Mouse (Mus musculus) layer of hippocampus, adult 9-11 months (tissue): ENCODE measurements around the gene Wwox.

Experiments used
- DNase-seq: peaks from one replicate; pipeline ENCODE4 v3.0.0; 2022

The Wwox gene

DNA sequence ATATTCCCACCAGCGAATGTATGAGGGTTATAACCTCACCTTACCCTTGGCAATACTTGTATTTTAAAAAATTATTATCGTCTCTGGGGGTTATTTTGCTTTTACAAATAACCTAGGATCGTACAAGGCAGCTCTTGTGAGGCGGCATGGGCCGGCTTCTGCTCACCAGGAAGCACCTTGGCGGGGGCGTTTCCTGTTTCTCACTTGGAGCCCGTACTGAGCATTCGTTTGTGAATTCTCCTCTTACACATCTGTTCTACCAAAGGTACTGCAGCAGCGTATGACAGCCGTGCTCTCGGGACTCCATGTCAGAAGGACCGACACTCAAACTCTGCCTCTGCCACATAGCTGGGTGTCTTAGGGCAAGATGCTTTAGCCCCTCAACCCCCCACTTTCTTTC lies 546.5 kb downstream of the Wwox start:
- DNase-seq, result no peak

GRCm38 (mm10) chr8:114986971-114987370 lies 547.5 kb downstream of the Wwox start:
- DNase-seq, result no peak

GRCm38 (mm10) chr8:114990865-114991613 lies 551.6 kb downstream of the Wwox start:
- no peak for DNase-seq

- DNase-seq, result no peak
Observed at GRCm38 (mm10) chr8:115000736-115001135, 561.3 kb downstream of the Wwox start.

GRCm38 (mm10) chr8:115005021-115005420 lies 565.6 kb downstream of the Wwox start:
- no peak for DNase-seq

- no peak for DNase-seq
Observed at GRCm38 (mm10) chr8:115006561-115006960, 567.1 kb downstream of the Wwox start.

DNA sequence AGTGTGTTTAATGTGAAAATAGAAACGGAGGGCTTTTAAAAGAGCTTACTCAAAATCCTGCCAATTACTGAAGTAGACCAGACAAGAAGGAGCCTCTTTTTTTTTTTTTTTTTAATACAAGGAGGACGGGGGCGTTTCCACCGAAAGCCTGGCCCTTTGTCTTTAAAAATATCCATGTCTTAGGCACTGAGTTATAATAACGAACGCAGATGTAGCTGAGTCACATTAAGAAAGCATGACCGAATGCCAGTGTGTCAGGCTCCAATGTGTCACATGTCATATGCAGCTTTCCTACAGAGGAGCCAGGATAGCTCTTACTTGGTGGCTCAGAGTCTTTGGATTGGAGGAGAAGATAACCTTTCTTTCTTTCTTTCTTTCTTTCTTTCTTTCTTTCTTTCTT lies 567.8 kb downstream of the Wwox start:
- DNase-seq, result no peak

- DNase-seq, result no peak
Observed at GRCm38 (mm10) chr8:115008624-115009620, 569.5 kb downstream of the Wwox start.

DNA sequence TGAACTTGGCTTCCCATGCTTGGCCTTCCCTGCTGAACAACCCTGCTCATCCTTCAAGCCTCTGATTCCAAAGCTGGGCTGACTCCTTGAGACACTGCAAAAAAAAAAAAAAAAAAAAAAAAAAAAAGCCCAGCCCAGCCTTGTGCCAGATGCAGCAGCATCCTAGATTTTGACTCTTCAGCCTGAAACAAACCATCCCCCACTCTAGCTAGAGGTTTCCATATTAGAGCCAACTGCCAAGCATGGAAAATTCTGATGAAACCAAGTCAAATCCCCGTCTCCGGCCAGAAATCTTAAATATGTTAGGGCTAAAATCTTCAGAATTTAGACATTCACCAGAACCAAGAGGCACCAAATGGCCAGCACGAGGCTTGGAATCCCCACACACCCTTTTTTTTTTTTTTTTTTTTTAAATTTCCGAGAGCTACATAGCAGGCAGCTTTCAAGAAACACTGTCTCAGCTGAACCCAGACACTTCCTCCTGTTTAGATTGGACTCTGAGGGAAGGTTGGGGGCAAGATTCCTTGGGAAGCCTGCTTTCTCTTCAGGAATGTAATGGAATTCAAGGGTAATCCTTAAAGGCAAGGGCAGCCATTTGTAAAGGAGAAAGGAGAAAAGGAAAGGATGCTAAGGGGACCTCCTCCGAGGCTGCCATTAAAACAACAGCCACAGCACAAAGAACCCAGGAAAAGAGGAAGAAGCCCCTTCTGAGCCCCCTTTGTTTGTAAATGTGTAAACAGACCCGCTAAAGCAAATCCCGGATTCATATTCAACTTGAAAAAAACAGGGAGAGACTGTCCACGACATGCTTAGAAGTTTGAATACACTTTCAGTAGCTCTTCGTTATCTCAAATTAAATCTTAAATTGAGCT lies 570.7 kb downstream of the Wwox start:
- DNase-seq, result no peak

DNA sequence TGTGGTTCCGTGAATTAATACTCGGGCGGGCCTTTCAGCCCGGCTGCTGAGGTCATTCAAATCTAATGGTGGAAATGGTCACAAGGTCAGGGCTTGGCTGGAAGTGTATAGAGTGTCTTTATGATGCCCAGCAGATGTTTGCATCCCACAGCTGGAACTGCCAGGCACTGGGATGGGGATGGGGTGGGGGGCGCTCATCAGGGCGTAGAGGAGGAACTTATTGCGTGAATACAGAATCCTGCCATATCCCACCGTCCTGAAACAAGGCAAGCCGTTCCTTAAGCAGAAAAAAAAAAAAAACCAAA lies 571.3 kb downstream of the Wwox start:
- DNase-seq, result no peak

DNA sequence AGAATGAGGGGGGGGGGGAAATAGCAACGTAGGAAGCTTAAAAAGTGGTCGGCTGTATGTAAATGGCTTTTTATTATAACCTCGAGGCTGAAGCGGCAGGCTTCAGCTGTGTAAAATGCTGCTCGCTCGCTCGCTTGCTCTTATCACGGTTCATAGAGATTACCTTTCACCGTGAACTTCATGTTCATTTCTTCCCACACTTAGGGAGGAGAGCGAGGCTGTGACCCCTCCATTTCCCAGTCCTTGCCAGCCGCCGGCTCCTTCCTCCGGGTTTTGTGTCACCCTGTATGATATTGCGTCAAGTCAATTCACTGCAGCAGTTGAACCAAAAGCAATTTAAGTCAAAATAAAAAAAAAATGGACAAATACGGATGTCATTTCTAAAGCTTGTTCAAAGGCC lies 580.2 kb downstream of the Wwox start:
- no peak for DNase-seq

DNA sequence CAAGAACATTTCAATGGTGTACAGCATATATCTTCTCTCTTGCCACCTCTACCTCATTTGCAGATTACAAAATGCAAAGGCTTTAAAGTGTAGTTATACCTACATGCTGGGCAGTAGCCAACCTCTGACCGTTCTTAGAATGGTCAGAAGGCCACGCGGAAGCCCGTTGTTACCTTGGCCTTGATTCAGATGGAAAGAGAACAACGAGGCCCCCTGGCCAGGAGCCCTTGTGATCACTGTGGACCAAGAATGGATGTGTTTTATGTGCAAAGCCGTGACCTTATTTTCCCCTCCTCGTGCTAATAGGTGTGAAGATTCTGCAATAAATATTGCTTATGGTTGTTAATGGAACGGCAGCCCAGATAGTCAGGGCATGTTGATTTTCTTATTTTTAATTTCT lies 582.3 kb downstream of the Wwox start:
- no peak for DNase-seq

DNA sequence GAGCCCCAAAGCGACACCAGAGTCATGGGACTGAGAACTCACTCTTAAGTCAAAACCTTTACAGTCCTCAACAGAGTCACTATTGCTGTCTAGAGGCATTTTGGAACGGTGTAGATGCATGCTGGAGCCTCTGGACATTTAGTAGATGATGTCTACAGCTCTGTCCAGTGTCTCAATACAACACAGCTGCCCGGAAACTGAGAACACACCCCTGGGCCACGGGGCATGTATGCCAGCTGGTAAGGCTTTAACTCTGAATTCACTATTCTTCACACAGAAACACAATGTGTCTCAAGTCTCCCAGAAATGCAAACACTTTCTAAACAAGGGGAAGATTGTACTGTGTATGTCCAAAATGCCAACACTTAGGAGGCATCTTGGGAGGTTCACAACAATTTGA lies 584.6 kb downstream of the Wwox start:
- no peak for DNase-seq

- no peak for DNase-seq
Observed at GRCm38 (mm10) chr8:115025390-115026098, 586.1 kb downstream of the Wwox start.

DNA sequence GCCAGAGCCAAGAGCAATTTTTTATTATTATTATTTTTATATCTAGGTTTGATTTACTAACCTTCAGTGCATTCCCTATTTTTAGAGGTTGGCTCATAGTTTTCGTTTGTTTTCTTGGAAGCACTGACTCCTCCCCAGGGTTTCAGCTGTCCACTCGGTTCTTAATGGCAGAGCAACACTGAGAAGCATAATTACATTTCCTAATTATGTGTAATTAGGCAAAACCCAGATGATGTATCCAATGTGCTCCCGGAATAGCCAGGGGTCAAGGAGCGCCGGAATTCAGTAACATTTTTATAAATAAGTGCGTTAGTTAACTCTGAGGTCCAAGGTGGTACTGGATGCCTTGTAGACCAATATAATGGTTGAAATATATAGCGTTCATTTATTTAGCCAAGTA lies 586.7 kb downstream of the Wwox start:
- no peak for DNase-seq

- no peak for DNase-seq
Observed at GRCm38 (mm10) chr8:115033194-115033593, 593.7 kb downstream of the Wwox start.

GRCm38 (mm10) chr8:115036016-115036415 lies 596.6 kb downstream of the Wwox start:
- no peak for DNase-seq

GRCm38 (mm10) chr8:115038426-115038825 lies 599.0 kb downstream of the Wwox start:
- no peak for DNase-seq

DNA sequence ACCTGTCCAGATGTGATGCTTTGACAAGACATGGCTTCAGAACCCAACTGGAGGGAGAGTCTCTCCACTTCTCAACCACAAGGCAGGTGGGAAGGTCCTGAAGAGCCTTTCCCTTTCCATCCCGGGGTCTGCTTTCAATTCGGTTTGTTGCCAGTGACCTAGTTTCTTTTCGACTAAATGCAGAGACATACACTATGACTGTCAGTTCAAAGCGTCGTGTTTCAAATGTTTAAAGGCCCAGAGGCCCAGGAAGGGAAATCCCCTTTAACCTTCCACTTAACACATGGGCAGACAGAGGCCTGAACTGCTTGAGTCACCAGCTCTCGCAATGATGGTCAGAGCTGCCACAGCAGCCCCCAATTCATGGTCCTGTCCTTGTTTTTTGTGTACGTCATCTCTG lies 606.3 kb downstream of the Wwox start:
- no peak for DNase-seq

DNA sequence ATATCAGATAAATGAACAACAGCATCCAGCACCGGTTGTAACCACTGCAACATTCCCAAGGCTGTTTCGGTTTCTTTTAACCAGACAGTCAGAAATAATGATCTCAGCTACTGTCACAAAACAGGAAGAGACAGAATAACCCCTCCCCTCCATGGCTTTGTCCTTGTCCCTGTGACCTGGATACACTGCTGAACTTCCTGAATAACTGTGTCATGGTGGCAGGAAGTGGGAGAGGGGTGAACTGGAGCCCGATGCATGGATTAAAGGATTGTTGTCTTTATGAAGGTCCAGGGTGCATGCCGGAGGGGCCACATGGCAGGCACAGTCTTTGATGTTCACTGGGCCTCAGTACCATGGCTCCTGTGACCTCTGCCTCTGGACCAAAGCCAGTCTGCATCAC lies 607.0 kb downstream of the Wwox start:
- DNase-seq, result no peak

GRCm38 (mm10) chr8:115058193-115058835 lies 618.9 kb downstream of the Wwox start:
- no peak for DNase-seq

DNA sequence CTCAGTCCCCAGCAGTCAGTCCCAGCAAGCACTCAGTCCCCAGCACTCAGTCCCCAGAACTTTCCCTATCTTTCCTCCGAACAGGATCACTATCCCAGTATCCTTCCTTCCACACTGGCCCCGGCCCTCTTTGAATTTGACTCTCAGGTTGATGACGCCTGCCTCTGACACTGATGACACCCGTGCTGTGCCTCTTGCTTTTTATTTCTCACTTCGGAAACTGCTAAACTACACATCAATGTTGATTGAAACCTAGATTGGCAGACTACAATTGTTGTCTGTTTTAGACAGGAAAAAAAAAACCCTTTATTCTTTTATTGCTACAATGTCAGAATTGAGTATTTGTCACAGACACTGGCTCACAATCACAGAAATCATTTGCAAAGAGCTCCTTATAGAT lies 624.2 kb downstream of the Wwox start:
- no peak for DNase-seq
